Mouse (Mus musculus): ENCODE measurements around the gene Stx8. TPM values are rescaled to one million over a fixed set of nuclear protein-coding genes. Genes with fewer than 3 reads are reported as not detected.

The Stx8 gene
- polyA plus RNA-seq, 1 experiment, result 32.5 TPM

DNA sequence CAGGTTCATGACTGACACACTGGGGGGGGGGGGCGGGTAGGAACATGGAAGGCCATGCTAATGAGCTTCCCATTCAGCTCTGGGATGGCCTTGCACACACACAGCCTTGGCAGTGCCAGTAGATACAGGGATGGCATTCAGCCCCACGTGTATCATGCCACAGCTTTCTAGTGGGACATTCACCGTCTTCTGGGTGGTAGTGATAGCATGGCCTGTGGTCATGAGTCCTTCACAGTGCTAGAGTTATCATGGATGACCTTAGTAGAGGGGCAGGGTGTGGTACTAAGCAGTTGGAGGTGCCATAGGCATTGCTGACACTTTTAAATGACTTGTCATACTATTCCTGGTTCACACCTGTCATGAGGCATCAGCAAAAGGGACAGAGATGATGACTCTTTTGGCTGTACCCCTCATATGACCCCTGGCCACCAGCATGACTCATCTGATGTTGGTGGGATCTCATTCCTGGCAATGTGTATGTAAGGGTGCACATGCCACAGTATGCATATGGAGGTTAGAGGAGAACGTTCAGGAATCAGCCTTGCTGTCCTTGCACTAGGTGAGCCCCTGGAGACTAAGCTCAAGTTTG lies 69.4 kb downstream of the Stx8 start:
- Histone ChIP-seq H3K27me3 (ENCODE audit: control insufficient read depth, insufficient read depth, insufficient read length) (no peaks in the 10 kb centered on the region), H3K4me2 (ENCODE audit: low read depth) (peak overlapping the region; percentile 38), H3ac (ENCODE audit: control insufficient read depth, insufficient read length) (no peak overlapping the region), H3K36me3 (ENCODE audit: control insufficient read depth, insufficient read depth) (no peaks in the 10 kb centered on the region), H3K79me2 (ENCODE audit: control insufficient read depth, insufficient read depth) (no peaks in the 10 kb centered on the region), H3K4me3 (no peak overlapping the region)
- peak; percentile 9 for TF ChIP-seq TCF3 (IDR thresholded peaks at IDR 0.05; ENCODE audit: insufficient read length, low read depth)
- TF ChIP-seq TCF12 (IDR thresholded peaks at IDR 0.05; ENCODE audit: insufficient read depth, poor library complexity, severe bottlenecking), result peak; percentile 77
- TF ChIP-seq E2F4 (IDR thresholded peaks at IDR 0.05; ENCODE audit: insufficient read depth), result no peak
- peak in 2 of 3 experiments; percentile 68 to 71 for TF ChIP-seq MYOG (IDR thresholded peaks at IDR 0.05; ENCODE audit: control insufficient read depth in 1 of 3, insufficient read depth in 1 of 3, insufficient read length in 2 of 3, low read depth in 2 of 3)
- TF ChIP-seq MYOD1 (IDR thresholded peaks at IDR 0.05; ENCODE audit: control insufficient read depth in 1 of 3, insufficient read length in 2 of 3, low read depth in 2 of 3), result peak; percentile 90 to 100 (median 98)
- TF ChIP-seq REST (IDR thresholded peaks at IDR 0.05; ENCODE audit: insufficient read depth, insufficient read length), result no peak
- no peak for TF ChIP-seq POLR2A (IDR thresholded peaks at IDR 0.05; ENCODE audit: insufficient read length, low read depth)

DNA sequence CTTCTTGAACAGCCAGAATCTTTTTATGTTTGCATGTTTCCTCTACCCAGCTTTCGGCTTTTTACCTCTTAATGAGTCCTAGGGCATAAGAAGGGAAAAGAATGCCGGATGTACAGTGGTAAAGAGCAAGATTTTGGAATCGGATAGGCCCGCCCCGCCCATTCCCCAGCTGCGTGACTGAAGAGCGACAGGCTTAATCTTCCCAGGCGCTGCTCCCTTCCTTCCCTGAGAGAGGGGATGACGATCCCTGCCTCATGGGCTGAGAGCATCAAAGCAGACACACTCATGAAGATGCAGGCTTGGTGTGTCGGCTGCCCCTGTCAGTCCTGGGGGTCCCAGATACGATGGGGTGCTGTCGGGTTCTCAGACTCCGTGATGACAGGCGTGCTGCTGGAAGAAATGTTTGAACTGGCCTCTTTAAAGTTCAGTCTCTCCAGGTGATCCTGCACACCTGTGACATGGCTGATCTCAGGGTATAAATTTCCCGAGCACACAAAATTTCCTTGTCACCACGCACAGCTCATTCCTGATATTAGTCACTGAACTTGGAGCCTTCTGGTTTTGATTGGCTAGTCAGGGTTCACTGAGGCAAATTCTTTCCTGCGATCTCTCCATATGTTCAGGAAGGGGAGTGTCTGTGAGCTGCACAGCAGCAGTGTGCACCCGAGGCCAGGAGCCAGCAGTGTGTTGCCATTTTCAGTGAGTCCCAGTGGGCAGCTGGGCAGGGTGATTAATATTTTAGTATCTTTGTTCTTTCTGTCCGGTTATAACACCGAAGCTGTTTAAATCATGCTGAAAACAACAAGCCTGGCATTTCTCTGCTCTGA lies 70.4 kb downstream of the Stx8 start:
- TF ChIP-seq MYOD1 (IDR thresholded peaks at IDR 0.05; ENCODE audit: control insufficient read depth in 1 of 3, insufficient read length in 2 of 3, low read depth in 2 of 3) (peak in 1 of 3 experiments; percentile 15), TCF3 (IDR thresholded peaks at IDR 0.05; ENCODE audit: insufficient read length, low read depth) (no peak)
- H3K4me2 ChIP-seq (ENCODE audit: low read depth), result peak overlapping the region; percentile 38
- no peaks in the 10 kb centered on the region for H3K27me3 ChIP-seq (ENCODE audit: control insufficient read depth, insufficient read depth, insufficient read length)
- H3K36me3 ChIP-seq (ENCODE audit: control insufficient read depth, insufficient read depth), result no peaks in the 10 kb centered on the region
- H3K79me2 ChIP-seq (ENCODE audit: control insufficient read depth, insufficient read depth), result no peaks in the 10 kb centered on the region
- H3ac ChIP-seq (ENCODE audit: control insufficient read depth, insufficient read length), result no peak overlapping the region
- H3K4me3 ChIP-seq, result no peak overlapping the region

DNA sequence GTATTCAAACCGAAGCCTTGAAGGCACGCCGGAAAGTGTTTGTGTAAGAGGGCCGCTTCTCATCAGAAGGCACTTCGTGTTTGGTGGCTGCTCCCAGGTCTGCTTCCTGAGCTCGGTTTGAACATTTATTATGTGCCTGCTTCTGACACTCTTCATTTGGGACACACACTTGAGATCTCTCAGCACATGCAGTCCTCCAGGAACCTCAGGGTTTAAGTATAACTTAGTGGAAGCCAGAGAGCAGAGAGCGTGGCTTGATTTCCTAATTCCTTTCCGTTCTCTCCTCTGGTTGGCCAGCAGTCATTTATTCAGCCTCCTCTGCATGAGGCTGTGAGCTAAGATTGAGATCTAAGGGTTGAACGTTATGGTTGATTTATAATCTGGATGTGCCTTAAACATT lies 71.1 kb downstream of the Stx8 start:
- Histone ChIP-seq H3K4me2 (ENCODE audit: low read depth) (no peak overlapping the region), H3K27me3 (ENCODE audit: control insufficient read depth, insufficient read depth, insufficient read length) (no peaks in the 10 kb centered on the region), H3K36me3 (ENCODE audit: control insufficient read depth, insufficient read depth) (no peaks in the 10 kb centered on the region), H3K4me3 (no peak overlapping the region), H3ac (ENCODE audit: control insufficient read depth, insufficient read length) (no peak overlapping the region), H3K79me2 (ENCODE audit: control insufficient read depth, insufficient read depth) (no peaks in the 10 kb centered on the region)
- TF ChIP-seq MAX (IDR thresholded peaks at IDR 0.05; ENCODE audit: low read depth), result no peak

DNA sequence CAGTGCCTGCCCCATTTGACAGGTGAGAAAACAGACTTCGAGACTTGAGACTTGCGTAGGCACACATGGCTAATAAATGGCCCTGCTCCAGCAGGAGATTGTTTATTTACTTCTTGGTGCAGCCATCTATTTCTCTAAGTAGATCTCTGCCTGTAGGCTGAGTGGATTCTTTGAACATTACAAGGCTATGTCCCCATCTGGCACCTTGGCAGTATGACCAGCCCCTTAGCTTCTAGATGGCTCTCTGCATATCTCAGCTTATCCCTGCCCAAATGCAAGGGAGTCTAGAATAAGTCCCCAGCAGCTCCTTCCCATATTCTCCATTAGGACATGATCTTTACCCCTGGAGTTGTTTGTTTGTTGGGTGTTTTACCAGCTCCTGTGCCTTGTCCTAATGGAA lies 72.1 kb downstream of the Stx8 start:
- no peak overlapping the region for H3K4me3 ChIP-seq
- no peak overlapping the region for H3K4me2 ChIP-seq (ENCODE audit: low read depth)
- no peaks in the 10 kb centered on the region for H3K79me2 ChIP-seq (ENCODE audit: control insufficient read depth, insufficient read depth)
- H3K36me3 ChIP-seq (ENCODE audit: control insufficient read depth, insufficient read depth), result no peaks in the 10 kb centered on the region
- H3K27me3 ChIP-seq (ENCODE audit: control insufficient read depth, insufficient read depth, insufficient read length), result no peaks in the 10 kb centered on the region
- TF ChIP-seq MYOG (IDR thresholded peaks at IDR 0.05; ENCODE audit: control insufficient read depth in 1 of 3, insufficient read depth in 1 of 3, insufficient read length in 2 of 3, low read depth in 2 of 3) (no peak), TCF3 (IDR thresholded peaks at IDR 0.05; ENCODE audit: insufficient read length, low read depth) (no peak), POLR2AphosphoS2 (IDR thresholded peaks at IDR 0.05; ENCODE audit: insufficient read length, low read depth) (no peak), SRF (IDR thresholded peaks at IDR 0.05; ENCODE audit: control insufficient read depth, insufficient read length, low read depth) (no peak), E2F4 (IDR thresholded peaks at IDR 0.05; ENCODE audit: insufficient read depth) (no peak), POLR2A (IDR thresholded peaks at IDR 0.05; ENCODE audit: insufficient read length, low read depth) (no peak), REST (IDR thresholded peaks at IDR 0.05; ENCODE audit: insufficient read depth, insufficient read length) (no peak), MAX (IDR thresholded peaks at IDR 0.05; ENCODE audit: low read depth) (no peak), MYOD1 (IDR thresholded peaks at IDR 0.05; ENCODE audit: control insufficient read depth in 1 of 3, insufficient read length in 2 of 3, low read depth in 2 of 3) (no peak), CEBPB (IDR thresholded peaks at IDR 0.05; ENCODE audit: insufficient read depth, poor library complexity, severe bottlenecking) (no peak), USF1 (IDR thresholded peaks at IDR 0.05; ENCODE audit: low read depth) (no peak), TCF12 (IDR thresholded peaks at IDR 0.05; ENCODE audit: insufficient read depth, poor library complexity, severe bottlenecking) (no peak)
- no peak overlapping the region for H3ac ChIP-seq (ENCODE audit: control insufficient read depth, insufficient read length)

DNA sequence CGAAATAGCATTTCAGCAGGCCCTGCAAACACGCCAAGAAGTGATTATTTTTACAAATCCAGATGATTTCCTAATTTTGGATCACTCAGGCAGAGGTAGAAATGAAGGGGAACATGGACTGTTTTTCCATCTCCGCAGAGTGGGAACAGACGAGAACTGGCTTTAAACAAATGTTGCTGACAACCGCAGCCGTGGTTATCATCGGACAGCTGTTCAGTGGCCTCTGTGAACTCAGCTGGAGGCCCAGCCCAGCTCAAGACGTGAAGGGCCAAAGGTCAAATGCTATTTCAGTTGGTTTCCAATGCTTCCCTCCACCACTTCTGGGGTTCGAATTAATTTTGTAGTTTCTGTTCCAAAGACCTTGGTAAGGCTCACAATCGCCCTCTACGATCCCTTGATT lies 78.2 kb downstream of the Stx8 start:
- H3K4me3 ChIP-seq, result no peak overlapping the region
- no peak for TF ChIP-seq TCF3 (IDR thresholded peaks at IDR 0.05; ENCODE audit: insufficient read length, low read depth)
- no peak for TF ChIP-seq POLR2AphosphoS2 (IDR thresholded peaks at IDR 0.05; ENCODE audit: insufficient read length, low read depth)
- no peak for TF ChIP-seq POLR2A (IDR thresholded peaks at IDR 0.05; ENCODE audit: insufficient read length, low read depth)
- peak; percentile 58 to 91 (median 87) for TF ChIP-seq MYOD1 (IDR thresholded peaks at IDR 0.05; ENCODE audit: control insufficient read depth in 1 of 3, insufficient read length in 2 of 3, low read depth in 2 of 3)
- no peak for TF ChIP-seq USF1 (IDR thresholded peaks at IDR 0.05; ENCODE audit: low read depth)
- no peak for TF ChIP-seq MAX (IDR thresholded peaks at IDR 0.05; ENCODE audit: low read depth)
- peak; percentile 66 for TF ChIP-seq TCF12 (IDR thresholded peaks at IDR 0.05; ENCODE audit: insufficient read depth, poor library complexity, severe bottlenecking)
- peak; percentile 78 to 95 (median 87) for TF ChIP-seq MYOG (IDR thresholded peaks at IDR 0.05; ENCODE audit: control insufficient read depth in 1 of 3, insufficient read depth in 1 of 3, insufficient read length in 2 of 3, low read depth in 2 of 3)
- no peak for TF ChIP-seq CEBPB (IDR thresholded peaks at IDR 0.05; ENCODE audit: insufficient read depth, poor library complexity, severe bottlenecking)
- no peak for TF ChIP-seq SRF (IDR thresholded peaks at IDR 0.05; ENCODE audit: control insufficient read depth, insufficient read length, low read depth)

More for the DNA sequence above, 78.2 kb downstream of the Stx8 start:
- Histone ChIP-seq H3K27me3 (ENCODE audit: control insufficient read depth, insufficient read depth, insufficient read length) (no peaks in the 10 kb centered on the region), H3ac (ENCODE audit: control insufficient read depth, insufficient read length) (no peak overlapping the region), H3K79me2 (ENCODE audit: control insufficient read depth, insufficient read depth) (no peaks in the 10 kb centered on the region), H3K36me3 (ENCODE audit: control insufficient read depth, insufficient read depth) (no peaks in the 10 kb centered on the region), H3K4me2 (ENCODE audit: low read depth) (peak overlapping the region; percentile 14)

All from myocyte (in vitro differentiated cells).